8 mouse cellular contexts compared by ENCODE assay signal in genomic region chr11:19015381-19015730, GRCm38 (mm10). TPM values are rescaled to one million over a fixed set of nuclear protein-coding genes. Genes with fewer than 3 reads are reported as not detected.
DNase-seq lines count a peak whose midpoint lies in the region; ATAC-seq lines count a peak whose summit lies in the region.

No protein-coding gene starts in this region.

- 1% methylated on average over 5 of the region's 5 CpGs for WGBS in heart, embryonic 12.5 days
- 1% methylated on average over 5 of the region's 5 CpGs for WGBS in embryonic facial prominence, embryonic 10.5 days
- WGBS in hindbrain, embryonic 12.5 days = 1% methylated on average over 5 of the region's 5 CpGs
- WGBS in midbrain, embryonic 12.5 days = 0% methylated on average over 5 of the region's 5 CpGs

- H3K27me3 ChIP-seq in heart, embryonic 12.5 days (replicated peaks) = no peaks in the 10 kb centered on the region
- peaks cover 57% of the 10 kb centered on the region for H3K27me3 ChIP-seq in embryonic facial prominence, embryonic 10.5 days (replicated peaks; ENCODE audit: low read depth, poor library complexity, severe bottlenecking)
- no peaks in the 10 kb centered on the region for H3K27me3 ChIP-seq in hindbrain, embryonic 12.5 days
- H3K27me3 ChIP-seq in midbrain, embryonic 12.5 days = peaks cover 23% of the 10 kb centered on the region

- H3K36me3 ChIP-seq in heart, embryonic 12.5 days = peaks cover 44% of the 10 kb centered on the region
- peaks cover 28% of the 10 kb centered on the region for H3K36me3 ChIP-seq in embryonic facial prominence, embryonic 10.5 days (replicated peaks)
- no peaks in the 10 kb centered on the region for H3K36me3 ChIP-seq in hindbrain, embryonic 12.5 days
- no peaks in the 10 kb centered on the region for H3K36me3 ChIP-seq in midbrain, embryonic 12.5 days

- H3K4me3 ChIP-seq in heart, embryonic 12.5 days = peak overlapping the region; percentile 68
- peak overlapping the region; percentile 78 for H3K4me3 ChIP-seq in embryonic facial prominence, embryonic 10.5 days
- H3K4me3 ChIP-seq in hindbrain, embryonic 12.5 days = peak overlapping the region; percentile 76
- H3K4me3 ChIP-seq in midbrain, embryonic 12.5 days = peak overlapping the region; percentile 69

- H3K4me1 ChIP-seq in heart, embryonic 12.5 days (replicated peaks) = peaks cover 27% of the 10 kb centered on the region
- H3K4me1 ChIP-seq in embryonic facial prominence, embryonic 10.5 days = peaks cover 37% of the 10 kb centered on the region
- H3K4me1 ChIP-seq in hindbrain, embryonic 12.5 days = peaks cover 33% of the 10 kb centered on the region
- peaks cover 56% of the 10 kb centered on the region for H3K4me1 ChIP-seq in midbrain, embryonic 12.5 days

- intact Hi-C loops in left cerebral cortex, postnatal 14 days (cut with DNase I) = loop anchor here (10.0 kb wide), 1 partner anchor 1741 kb away; no protein-coding TSS in a partner anchor

- peak overlapping the region; percentile 93 for H3K27ac ChIP-seq in heart, embryonic 12.5 days (ENCODE audit: poor library complexity, severe bottlenecking)
- peak overlapping the region; percentile 99 for H3K27ac ChIP-seq in embryonic facial prominence, embryonic 10.5 days (replicated peaks)
- peak overlapping the region; percentile 100 for H3K27ac ChIP-seq in hindbrain, embryonic 12.5 days
- peak overlapping the region; percentile 68; the same call in 1 of the 2 replicates for H3K27ac ChIP-seq in midbrain, embryonic 12.5 days (replicated peaks)

- no peak for DNase-seq in heart, adult 8-10 months (ENCODE audit: low spot score)
- DNase-seq in embryonic facial prominence, embryonic 10.5 days (ENCODE audit: low spot score) = peak; percentile 58
- no peak for DNase-seq in left cerebral cortex, postnatal 14 days (ENCODE audit: low spot score in 2 of 2)
- DNase-seq in cerebellum, postnatal 4 days (ENCODE audit: low spot score in 2 of 2) = no peak
- no peak for DNase-seq in cerebellum, postnatal 14 days

- no peak for ATAC-seq in heart, embryonic 12.5 days (ENCODE audit: insufficient number of reproducible peaks, low FRiP score)
- no peak for ATAC-seq in hindbrain, embryonic 12.5 days (ENCODE audit: low FRiP score)
- ATAC-seq in midbrain, embryonic 12.5 days (ENCODE audit: low FRiP score, low read depth) = no peak

- H3K9me3 ChIP-seq in heart, embryonic 12.5 days (replicated peaks) = no peaks in the 10 kb centered on the region
- H3K9me3 ChIP-seq in embryonic facial prominence, embryonic 10.5 days = no peaks in the 10 kb centered on the region
- no peaks in the 10 kb centered on the region for H3K9me3 ChIP-seq in hindbrain, embryonic 12.5 days (replicated peaks)
- no peaks in the 10 kb centered on the region for H3K9me3 ChIP-seq in midbrain, embryonic 12.5 days

- peak overlapping the region; percentile 100 for H3K9ac ChIP-seq in heart, embryonic 12.5 days
- H3K9ac ChIP-seq in hindbrain, embryonic 12.5 days = peak overlapping the region; percentile 99
- H3K9ac ChIP-seq in midbrain, embryonic 12.5 days (replicated peaks) = peak overlapping the region; percentile 81

- peak overlapping the region; percentile 100 for H3K4me2 ChIP-seq in heart, embryonic 12.5 days
- H3K4me2 ChIP-seq in hindbrain, embryonic 12.5 days (replicated peaks) = peak overlapping the region; percentile 85
- H3K4me2 ChIP-seq in midbrain, embryonic 12.5 days (replicated peaks) = peak overlapping the region; percentile 91

RNA-seq across cellular contexts. Expression of gene Meis1, which starts 3.4 kb away (rescaled TPM):
- 75.9 and 81.4 TPM in 2 replicates for polyA plus RNA-seq in heart, embryonic 12.5 days (2016; fragmentation: Nextera tagmentation; extraction: Ambion mirVana)
- 10 to 100 TPM; 27.9 to 32.8 (median 30.9) TPM for total RNA-seq in heart, adult 8-10 months (2022)
- 73.3 and 89.6 TPM in 2 replicates for polyA plus RNA-seq in embryonic facial prominence, embryonic 10.5 days (2016; fragmentation: Nextera tagmentation; extraction: Ambion mirVana)
- polyA plus RNA-seq in hindbrain, embryonic 12.5 days (2016; fragmentation: Nextera tagmentation; extraction: Ambion mirVana) = 173 and 204 TPM in 2 replicates
- 40.5 and 44.8 TPM in 2 replicates for polyA plus RNA-seq in midbrain, embryonic 12.5 days (2016; fragmentation: Nextera tagmentation; extraction: Ambion mirVana)
- 1 to 10 TPM; 3.6 to 4.5 TPM for total RNA-seq in left cerebral cortex, postnatal 14 days (2021)
